Mouse (Mus musculus): ENCODE results near the gene Sort1. TPM values are rescaled to one million over a fixed set of nuclear protein-coding genes. Genes with fewer than 3 reads are reported as not detected.

Gene Sort1
- polyA plus RNA-seq, 1 experiment from 2014 or later: 24.2 TPM

DNA sequence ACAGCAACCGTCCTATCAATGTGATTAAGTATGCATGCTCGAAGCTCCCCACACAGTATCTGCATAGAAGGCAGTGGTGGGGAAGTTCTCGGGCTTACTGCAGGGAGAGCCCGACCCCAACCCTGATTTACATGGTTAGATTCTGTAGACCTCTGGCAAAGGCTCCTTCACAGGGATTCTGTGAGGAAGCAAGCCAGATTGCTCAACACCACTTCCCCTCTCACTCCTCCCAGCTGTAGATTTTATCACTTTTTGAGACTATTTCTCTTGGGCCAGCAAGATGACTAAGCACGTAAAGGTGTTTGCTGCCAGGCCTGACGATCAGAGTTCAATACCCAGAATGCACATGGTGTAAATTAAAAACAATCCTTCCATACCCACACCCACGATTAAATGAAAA lies 62.0 kb downstream of the Sort1 start:
- no peak for ATAC-seq (ENCODE audit: low FRiP score)
- Histone ChIP-seq H3K4me3 (replicated peaks; ENCODE audit: low read length) (no peak overlapping the region), H3K4me2 (replicated peaks) (no peak overlapping the region), H3K27ac (no peak overlapping the region), H3K4me1 (replicated peaks; ENCODE audit: control insufficient read depth, insufficient read depth, low read length) (no peaks in the 10 kb centered on the region), H3K9me3 (ENCODE audit: control insufficient read depth, low read length) (no peaks in the 10 kb centered on the region), H3K27me3 (ENCODE audit: control insufficient read depth, insufficient read depth, low read length) (no peaks in the 10 kb centered on the region), H3K36me3 (replicated peaks; ENCODE audit: control insufficient read depth, insufficient read depth) (peaks cover 93% of the 10 kb centered on the region), H3K9ac (no peak overlapping the region)
- WGBS: 89% methylated on average over 7 of the region's 7 CpGs
- DNase-seq (ENCODE audit: low spot score): no peak

DNA sequence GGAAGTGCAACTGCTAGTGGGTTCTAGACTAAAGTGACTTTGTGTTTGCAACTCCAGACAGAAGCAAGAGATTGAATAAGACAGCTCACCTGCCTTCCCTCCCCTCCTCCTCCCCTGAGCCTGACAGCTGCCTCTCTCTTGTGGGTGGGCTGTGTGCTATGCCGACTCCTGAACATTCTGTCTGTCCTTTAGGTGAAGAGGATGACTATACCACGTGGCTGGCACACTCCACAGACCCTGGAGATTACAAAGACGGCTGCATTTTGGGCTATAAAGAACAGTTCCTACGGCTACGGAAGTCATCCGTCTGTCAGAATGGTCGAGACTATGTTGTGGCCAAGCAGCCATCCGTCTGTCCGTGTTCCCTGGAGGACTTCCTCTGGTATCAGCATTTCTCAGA lies 64.5 kb downstream of the Sort1 start:
- Histone ChIP-seq H3K9ac (no peak overlapping the region), H3K4me1 (replicated peaks; ENCODE audit: control insufficient read depth, insufficient read depth, low read length) (no peaks in the 10 kb centered on the region), H3K9me3 (ENCODE audit: control insufficient read depth, low read length) (no peaks in the 10 kb centered on the region), H3K4me3 (replicated peaks; ENCODE audit: low read length) (no peak overlapping the region), H3K4me2 (replicated peaks) (no peak overlapping the region), H3K27ac (no peak overlapping the region), H3K27me3 (ENCODE audit: control insufficient read depth, insufficient read depth, low read length) (no peaks in the 10 kb centered on the region), H3K36me3 (replicated peaks; ENCODE audit: control insufficient read depth, insufficient read depth) (peaks cover 89% of the 10 kb centered on the region)
- 88% methylated on average over 9 of the region's 9 CpGs for WGBS
- no peak for ATAC-seq (ENCODE audit: low FRiP score)
- no peak for DNase-seq (ENCODE audit: low spot score)

DNA sequence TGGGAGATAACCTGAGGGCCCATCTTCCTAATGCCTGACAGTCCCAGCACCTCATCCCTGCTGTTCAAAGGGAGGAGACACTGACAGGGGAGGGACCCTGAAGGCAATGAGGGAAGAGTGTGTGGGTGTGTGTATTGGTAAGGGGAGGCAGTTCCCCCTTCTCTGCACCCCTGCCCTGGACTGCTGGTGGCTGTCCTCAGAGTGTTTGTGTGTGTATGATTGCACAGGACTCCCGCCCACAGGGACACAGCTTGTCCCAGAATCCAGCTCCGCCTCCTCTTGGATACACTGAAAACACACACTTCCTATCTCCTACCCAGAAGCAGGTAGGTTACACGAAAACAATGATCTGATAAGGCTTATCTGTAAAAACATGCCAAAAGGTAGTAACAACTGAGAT lies 71.4 kb downstream of the Sort1 start:
- H3K9me3 ChIP-seq (ENCODE audit: control insufficient read depth, low read length): no peaks in the 10 kb centered on the region
- ATAC-seq (ENCODE audit: low FRiP score): no peak
- 88% methylated on average over 3 of the region's 3 CpGs for WGBS
- H3K9ac ChIP-seq: no peak overlapping the region
- H3K27ac ChIP-seq: no peak overlapping the region
- DNase-seq (ENCODE audit: low spot score): no peak
- no peak overlapping the region for H3K4me2 ChIP-seq (replicated peaks)
- H3K4me1 ChIP-seq (replicated peaks; ENCODE audit: control insufficient read depth, insufficient read depth, low read length): no peaks in the 10 kb centered on the region
- no peak overlapping the region for H3K4me3 ChIP-seq (replicated peaks; ENCODE audit: low read length)
- no peaks in the 10 kb centered on the region for H3K27me3 ChIP-seq (ENCODE audit: control insufficient read depth, insufficient read depth, low read length)
- peaks cover 91% of the 10 kb centered on the region for H3K36me3 ChIP-seq (replicated peaks; ENCODE audit: control insufficient read depth, insufficient read depth)

DNA sequence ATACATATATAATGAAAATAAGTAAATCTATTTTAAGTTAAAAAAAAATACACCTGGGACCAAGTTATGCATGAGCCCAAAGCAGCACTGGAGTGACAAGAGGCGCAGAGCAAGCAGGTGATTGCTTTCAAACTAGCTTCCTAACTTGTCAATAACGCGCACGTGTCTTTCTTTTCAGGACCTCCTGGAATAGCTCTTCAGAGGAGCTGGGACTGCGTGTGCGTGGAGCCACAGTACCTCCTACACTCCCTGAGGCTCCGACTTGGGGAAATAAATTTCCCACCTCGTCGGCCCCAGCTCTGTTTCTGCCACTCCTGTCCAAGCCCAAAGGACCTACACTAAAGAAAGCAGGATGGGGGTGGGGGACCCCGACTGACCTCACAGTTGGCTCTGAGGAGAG lies 73.2 kb downstream of the Sort1 start:
- DNase-seq (ENCODE audit: low spot score): no peak
- no peak for ATAC-seq (ENCODE audit: low FRiP score)
- H3K27me3 ChIP-seq (ENCODE audit: control insufficient read depth, insufficient read depth, low read length): no peaks in the 10 kb centered on the region
- no peak overlapping the region for H3K27ac ChIP-seq
- H3K4me1 ChIP-seq (replicated peaks; ENCODE audit: control insufficient read depth, insufficient read depth, low read length): 0 out of 2 replicates have a peak, but pooled peaks cover 4% of the 10 kb centered on the region
- 92% methylated on average over 10 of the region's 10 CpGs for WGBS
- no peaks in the 10 kb centered on the region for H3K9me3 ChIP-seq (ENCODE audit: control insufficient read depth, low read length)
- no peak overlapping the region for H3K4me3 ChIP-seq (replicated peaks; ENCODE audit: low read length)
- no peak overlapping the region for H3K9ac ChIP-seq
- H3K36me3 ChIP-seq (replicated peaks; ENCODE audit: control insufficient read depth, insufficient read depth): peaks cover 73% of the 10 kb centered on the region
- no peak overlapping the region for H3K4me2 ChIP-seq (replicated peaks)

DNA sequence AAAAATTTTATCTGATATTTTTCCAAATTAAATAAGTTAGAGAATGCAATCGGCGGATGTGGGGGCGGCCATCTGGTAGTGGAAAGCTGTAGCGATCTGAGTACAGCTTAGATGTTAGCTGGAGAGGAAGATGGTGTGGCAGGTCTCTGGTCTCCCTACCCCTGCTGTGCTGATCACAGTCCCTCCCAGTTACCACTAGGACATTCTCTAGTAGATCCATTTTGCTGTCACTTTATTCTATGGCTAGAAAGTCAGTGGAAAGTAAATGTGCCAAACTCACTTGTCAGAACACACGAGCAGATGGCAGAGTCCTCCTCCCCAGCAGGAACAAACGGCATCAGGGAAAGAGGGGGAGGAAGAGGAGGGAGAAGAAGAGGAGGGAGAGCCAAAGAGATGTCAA lies 74.6 kb downstream of the Sort1 start:
- Histone ChIP-seq H3K27me3 (ENCODE audit: control insufficient read depth, insufficient read depth, low read length) (no peaks in the 10 kb centered on the region), H3K27ac (no peak overlapping the region), H3K36me3 (replicated peaks; ENCODE audit: control insufficient read depth, insufficient read depth) (peaks cover 63% of the 10 kb centered on the region), H3K4me2 (replicated peaks) (no peak overlapping the region), H3K9ac (no peak overlapping the region), H3K9me3 (ENCODE audit: control insufficient read depth, low read length) (no peaks in the 10 kb centered on the region), H3K4me3 (replicated peaks; ENCODE audit: low read length) (no peak overlapping the region), H3K4me1 (replicated peaks; ENCODE audit: control insufficient read depth, insufficient read depth, low read length) (0 out of 2 replicates have a peak, but pooled peaks cover 4% of the 10 kb centered on the region)
- no peak for DNase-seq (ENCODE audit: low spot score)
- no peak for ATAC-seq (ENCODE audit: low FRiP score)
- WGBS: 85% methylated on average over 6 of the region's 6 CpGs

DNA sequence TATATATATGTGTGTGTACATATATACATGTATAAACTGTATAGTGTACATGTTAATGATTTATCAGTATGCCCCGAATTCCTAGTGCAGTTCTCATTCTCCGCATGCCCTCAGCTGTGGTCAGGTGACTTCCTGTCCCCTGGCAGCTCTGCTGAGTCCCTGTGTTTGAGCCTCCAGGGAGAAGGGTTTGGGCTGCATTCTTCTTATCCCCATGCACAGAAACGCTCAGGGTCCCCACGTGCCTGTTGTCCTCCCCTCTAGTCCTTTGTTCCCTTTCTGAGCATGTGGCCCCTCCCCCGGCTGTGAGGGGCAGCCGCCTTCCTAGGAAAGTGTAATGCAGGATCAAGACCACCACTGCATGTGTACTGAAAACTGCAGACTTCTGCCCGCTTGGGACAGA lies 77.0 kb downstream of the Sort1 start:
- Histone ChIP-seq H3K9ac (0 out of 2 replicates have a peak overlapping the region, but pooled peaks have one; percentile 10), H3K4me2 (replicated peaks) (no peak overlapping the region), H3K4me3 (replicated peaks; ENCODE audit: low read length) (no peak overlapping the region), H3K27me3 (ENCODE audit: control insufficient read depth, insufficient read depth, low read length) (no peaks in the 10 kb centered on the region), H3K4me1 (replicated peaks; ENCODE audit: control insufficient read depth, insufficient read depth, low read length) (0 out of 2 replicates have a peak, but pooled peaks cover 4% of the 10 kb centered on the region), H3K27ac (no peak overlapping the region), H3K9me3 (ENCODE audit: control insufficient read depth, low read length) (no peaks in the 10 kb centered on the region), H3K36me3 (replicated peaks; ENCODE audit: control insufficient read depth, insufficient read depth) (peaks cover 38% of the 10 kb centered on the region)
- ATAC-seq (ENCODE audit: low FRiP score) (no peak), DNase-seq (ENCODE audit: low spot score) (no peak)
- 10% methylated on average over 7 of the region's 7 CpGs for WGBS

DNA sequence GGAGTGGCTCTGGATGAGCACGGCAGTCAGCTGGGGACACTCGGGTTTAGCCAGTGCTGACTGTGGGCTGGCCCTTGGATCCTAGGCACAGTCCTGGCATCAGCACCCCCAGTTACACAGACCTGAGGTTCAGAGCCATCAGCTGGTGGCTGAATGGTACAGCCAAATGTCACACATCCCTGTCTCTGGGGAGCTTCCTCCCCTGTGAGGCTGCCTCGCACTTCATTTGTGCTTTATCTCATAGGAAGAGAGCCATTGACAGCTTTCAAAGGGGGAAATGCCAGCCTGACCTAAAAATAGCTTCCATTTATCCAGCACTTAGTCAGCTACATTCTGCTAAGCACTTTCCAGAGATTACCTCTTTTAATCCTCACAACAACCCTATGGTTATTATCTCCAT lies 79.7 kb downstream of the Sort1 start:
- Histone ChIP-seq H3K9ac (no peak overlapping the region), H3K4me1 (replicated peaks; ENCODE audit: control insufficient read depth, insufficient read depth, low read length) (0 out of 2 replicates have a peak, but pooled peaks cover 4% of the 10 kb centered on the region), H3K4me2 (replicated peaks) (no peak overlapping the region), H3K9me3 (ENCODE audit: control insufficient read depth, low read length) (no peaks in the 10 kb centered on the region), H3K27me3 (ENCODE audit: control insufficient read depth, insufficient read depth, low read length) (no peaks in the 10 kb centered on the region), H3K27ac (no peak overlapping the region), H3K4me3 (replicated peaks; ENCODE audit: low read length) (no peak overlapping the region), H3K36me3 (replicated peaks; ENCODE audit: control insufficient read depth, insufficient read depth) (peaks cover 12% of the 10 kb centered on the region; the same call in 1 of the 2 replicates)
- DNase-seq (ENCODE audit: low spot score) (no peak), ATAC-seq (ENCODE audit: low FRiP score) (no peak)
- 72% methylated on average over 3 of the region's 3 CpGs for WGBS

DNA sequence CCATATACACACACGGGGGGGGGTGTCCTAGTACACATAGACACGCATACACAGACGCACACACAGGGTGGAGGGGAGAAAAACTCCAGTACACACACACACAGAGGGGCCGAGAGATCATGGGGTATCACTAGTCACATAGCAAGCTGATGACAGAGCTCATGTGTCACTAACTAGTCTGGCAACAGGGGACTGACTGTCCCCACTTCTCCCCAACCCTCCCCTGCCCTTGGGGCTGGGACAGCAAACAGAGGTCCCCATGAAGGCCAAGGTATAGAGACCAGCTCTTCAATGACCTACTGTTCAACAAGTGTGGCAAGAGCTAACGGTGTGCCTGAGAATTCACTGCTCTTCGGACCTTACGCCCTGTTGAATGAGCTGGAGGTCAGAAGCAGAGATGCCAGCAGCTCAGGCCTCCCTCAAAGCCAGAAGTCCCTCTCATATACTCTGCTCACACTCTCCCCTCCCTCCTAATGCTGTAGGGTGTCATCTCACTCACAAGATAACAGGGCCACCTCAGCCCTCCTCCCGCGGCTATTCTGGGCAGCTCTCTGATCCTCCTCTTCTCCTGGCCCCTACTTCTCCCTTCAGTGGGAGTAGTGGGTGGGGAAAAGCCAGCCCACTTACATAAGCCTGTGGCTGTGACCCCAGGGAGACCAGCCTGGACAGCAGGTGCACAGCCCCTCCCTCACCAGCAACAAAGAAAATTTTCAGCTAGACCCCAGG lies 80.6 kb downstream of the Sort1 start, which contains the start of gene Mybphl:
TSS of gene Mybphl (plus strand) at position 642 of the 726 bp plus-strand sequence.
- H3K9me3 ChIP-seq (ENCODE audit: control insufficient read depth, low read length): no peaks in the 10 kb centered on the region
- ATAC-seq (ENCODE audit: low FRiP score): 0 out of 2 replicates have a peak, but pooled peaks have one; percentile 21
- no peak within 1 kb of the TSS for H3K9ac ChIP-seq
- H3K27ac ChIP-seq: no peak within 1 kb of the TSS
- no peak within 1 kb of the TSS for H3K4me3 ChIP-seq (replicated peaks; ENCODE audit: low read length)
- no peaks in the 10 kb centered on the region for H3K27me3 ChIP-seq (ENCODE audit: control insufficient read depth, insufficient read depth, low read length)
- 0 out of 2 replicates have a peak, but pooled peaks cover 4% of the 10 kb centered on the region for H3K36me3 ChIP-seq (replicated peaks; ENCODE audit: control insufficient read depth, insufficient read depth)
- no peak for DNase-seq (ENCODE audit: low spot score)
- 82% methylated on average over 9 of the region's 9 CpGs for WGBS
- H3K4me2 ChIP-seq (replicated peaks): no peak within 1 kb of the TSS
- H3K4me1 ChIP-seq (replicated peaks; ENCODE audit: control insufficient read depth, insufficient read depth, low read length): 0 out of 2 replicates have a peak, but pooled peaks cover 4% of the 10 kb centered on the region

DNA sequence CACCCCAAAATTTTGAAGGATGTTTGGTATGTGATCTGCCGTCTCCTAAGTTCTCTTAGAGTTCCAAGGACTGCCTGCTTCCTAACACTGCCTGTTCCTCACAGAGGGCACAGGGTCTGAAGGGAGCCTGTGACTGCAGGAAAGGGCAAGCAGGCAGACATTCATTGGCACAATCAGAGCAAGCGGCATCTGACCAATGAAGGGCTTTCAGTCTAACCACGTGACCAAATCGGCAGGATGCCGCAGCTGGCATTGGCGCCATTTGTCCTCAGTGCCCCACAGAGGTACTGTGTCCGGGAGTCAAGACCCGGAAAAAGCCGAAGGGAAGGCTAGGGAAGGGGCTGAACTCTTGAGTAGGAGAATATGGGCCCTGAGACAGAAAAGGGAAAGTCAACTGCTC lies 83.3 kb downstream of the Sort1 start:
- no peak overlapping the region for H3K27ac ChIP-seq
- WGBS: 58% methylated on average over 9 of the region's 9 CpGs
- H3K4me1 ChIP-seq (replicated peaks; ENCODE audit: control insufficient read depth, insufficient read depth, low read length): no peaks in the 10 kb centered on the region
- no peaks in the 10 kb centered on the region for H3K36me3 ChIP-seq (replicated peaks; ENCODE audit: control insufficient read depth, insufficient read depth)
- no peaks in the 10 kb centered on the region for H3K9me3 ChIP-seq (ENCODE audit: control insufficient read depth, low read length)
- H3K4me2 ChIP-seq (replicated peaks): peak overlapping the region; percentile 32
- ATAC-seq (ENCODE audit: low FRiP score) (peak; percentile 47), DNase-seq (ENCODE audit: low spot score) (peak; percentile 38)
- H3K27me3 ChIP-seq (ENCODE audit: control insufficient read depth, insufficient read depth, low read length): no peaks in the 10 kb centered on the region
- H3K9ac ChIP-seq: no peak overlapping the region
- peak overlapping the region; percentile 12; the same call in 1 of the 2 replicates for H3K4me3 ChIP-seq (replicated peaks; ENCODE audit: low read length)

All from hindbrain, embryonic 14.5 days (tissue).